Mouse (Mus musculus): Measurements from ENCODE around the gene AI464131. TPM values are rescaled to one million over a fixed set of nuclear protein-coding genes. Genes with fewer than 3 reads are reported as not detected.
"Not testable (repeated sequence)": the region's sequence is repeated elsewhere in the genome, so short reads cannot be mapped to it uniquely, and the experiment has no call there.

The AI464131 gene
- total RNA-seq, 2 experiments from 2014 or later: 16.9 to 20.6 TPM

DNA sequence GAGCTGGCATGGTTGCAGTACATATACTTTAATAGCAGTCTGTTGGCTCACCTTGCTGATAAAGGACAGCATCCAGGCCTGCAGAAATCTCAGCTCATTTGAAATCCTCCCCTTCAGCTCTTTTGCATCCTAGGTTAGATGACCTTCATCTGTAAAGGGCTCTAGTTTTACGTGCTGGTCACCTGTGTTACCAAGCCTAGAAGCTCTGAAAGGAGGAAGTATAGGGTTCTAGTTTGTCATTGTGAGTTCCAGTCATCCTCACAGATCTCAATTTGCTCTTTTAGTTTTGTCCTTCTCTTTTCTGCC lies 31.5 kb downstream of the AI464131 start:
- intact Hi-C loops (cut with DNase I): no loop called here
- no peak for DNase-seq

DNA sequence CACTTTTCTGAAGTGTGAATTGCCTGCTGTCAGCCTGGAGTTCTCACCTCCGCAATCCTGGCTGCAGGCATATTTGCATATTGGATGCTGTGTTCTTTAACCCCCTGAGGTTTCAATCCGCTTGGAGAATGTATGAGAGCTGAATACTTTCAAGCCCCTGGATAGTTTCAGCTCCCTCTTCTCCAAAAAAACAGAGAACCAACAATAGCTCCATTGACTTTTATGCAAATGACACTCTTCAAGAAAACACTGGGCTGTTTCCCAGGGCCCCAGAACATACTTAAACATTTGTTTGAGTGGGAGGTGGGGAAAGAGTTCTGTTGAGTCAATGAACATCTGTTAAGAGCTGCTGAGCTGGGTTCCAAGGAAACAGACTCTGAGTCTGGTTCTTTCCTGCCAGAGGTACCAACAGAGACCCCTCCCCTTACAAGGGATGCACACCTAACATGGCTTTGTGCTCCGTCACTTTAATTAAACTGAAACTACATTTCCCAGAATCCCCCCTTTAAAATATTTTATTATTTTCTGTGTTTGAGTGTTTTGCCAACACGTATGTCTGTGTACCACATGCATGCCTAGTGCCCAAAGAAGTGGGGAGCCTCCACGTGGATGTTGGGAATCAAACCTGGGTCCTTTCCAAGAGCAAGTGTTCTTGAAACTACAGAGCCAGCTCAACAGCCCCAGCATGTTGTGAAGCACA lies 32.0 kb downstream of the AI464131 start:
- DNase-seq: peak; percentile 34
- intact Hi-C loops (cut with DNase I): no loop called here

DNA sequence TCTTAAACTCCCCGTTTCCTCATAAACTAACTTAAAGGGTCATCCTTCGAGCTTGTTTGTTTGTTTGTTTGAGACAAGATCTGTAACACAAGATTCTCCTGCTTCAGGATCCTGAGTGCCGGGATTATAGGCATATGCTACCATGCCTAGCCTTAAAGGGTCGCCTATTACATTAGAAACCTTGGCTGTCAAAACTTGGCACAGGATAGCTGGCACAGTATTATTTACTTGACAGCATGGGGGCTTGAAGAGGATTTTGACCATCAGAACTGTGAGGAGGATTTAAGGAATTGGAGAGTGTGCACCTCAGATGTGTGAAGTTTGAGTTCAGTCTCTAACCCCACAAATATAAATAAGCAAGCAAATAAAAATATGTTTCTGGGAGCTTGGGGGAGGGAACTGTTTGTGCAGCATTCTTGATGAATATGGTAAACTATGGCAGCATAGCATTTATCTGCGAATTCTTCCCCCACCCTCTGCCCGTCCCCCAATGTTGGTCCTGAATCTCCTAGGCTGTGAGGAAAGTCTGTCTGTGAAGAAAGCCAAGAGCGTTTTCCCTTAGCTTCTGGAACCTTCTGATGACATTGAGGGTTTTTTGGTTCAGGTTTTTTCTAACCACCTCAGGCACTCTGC lies 32.7 kb downstream of the AI464131 start:
- peak; percentile 7 for DNase-seq
- intact Hi-C loops (cut with DNase I): no loop called here

DNA sequence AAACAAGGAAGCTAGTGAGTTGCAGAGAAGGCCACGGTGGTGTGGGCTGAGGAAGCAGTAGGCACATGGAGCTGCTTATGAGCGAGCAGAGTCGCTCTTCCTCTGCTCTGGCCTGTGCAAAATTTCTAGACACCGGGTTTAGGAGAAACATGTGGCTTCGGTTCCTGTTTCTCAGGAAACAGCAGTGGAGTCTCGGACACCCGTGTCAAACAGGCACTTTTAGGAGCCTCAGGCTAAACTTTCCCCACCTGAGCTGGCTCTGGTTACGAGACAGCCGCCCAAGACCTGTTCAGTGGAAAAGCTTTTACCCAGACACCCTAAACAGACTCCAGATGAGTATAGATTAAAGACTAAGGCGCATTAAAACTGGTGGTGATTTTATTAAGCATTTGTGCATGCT lies 33.7 kb downstream of the AI464131 start:
- intact Hi-C loops (cut with DNase I): loop anchor here (5.0 kb wide), 1 partner anchor 238 kb away; no protein-coding TSS in a partner anchor
- DNase-seq: no peak

DNA sequence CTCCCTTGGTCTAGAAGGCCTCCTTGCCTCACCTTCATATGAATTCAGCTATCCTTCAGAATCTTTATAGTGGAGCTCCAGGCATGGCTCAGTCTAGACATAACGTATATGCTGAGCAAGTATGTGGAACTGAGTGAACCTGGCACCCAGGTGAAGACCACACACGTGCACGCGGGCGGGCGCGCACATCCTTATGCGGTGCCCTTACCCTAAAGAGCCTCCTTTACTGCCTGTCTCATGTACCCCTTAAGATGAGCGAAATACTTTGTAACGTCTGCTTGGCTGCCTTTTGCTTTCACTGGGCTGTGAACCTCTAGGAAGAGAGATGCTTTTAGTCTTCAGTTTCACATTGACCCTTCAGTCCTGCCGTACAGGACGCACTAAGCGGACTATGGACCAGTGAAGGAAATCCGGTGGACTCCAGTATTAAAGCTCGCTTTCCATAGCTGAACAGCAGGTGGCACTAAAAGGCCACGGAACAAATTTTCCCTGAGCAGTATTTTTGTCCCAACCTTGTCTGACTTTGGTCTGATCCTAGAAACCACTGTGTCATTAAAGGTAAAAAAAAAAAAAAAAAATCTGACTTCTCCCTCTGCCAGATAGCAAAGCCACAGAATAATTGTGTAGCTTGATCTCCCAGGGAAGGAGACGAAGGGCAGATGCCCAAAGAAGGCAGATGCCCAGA lies 34.3 kb downstream of the AI464131 start:
- DNase-seq: peak; percentile 63
- intact Hi-C loops (cut with DNase I): loop anchor here (5.0 kb wide), 1 partner anchor 239 kb away; no protein-coding TSS in a partner anchor

DNA sequence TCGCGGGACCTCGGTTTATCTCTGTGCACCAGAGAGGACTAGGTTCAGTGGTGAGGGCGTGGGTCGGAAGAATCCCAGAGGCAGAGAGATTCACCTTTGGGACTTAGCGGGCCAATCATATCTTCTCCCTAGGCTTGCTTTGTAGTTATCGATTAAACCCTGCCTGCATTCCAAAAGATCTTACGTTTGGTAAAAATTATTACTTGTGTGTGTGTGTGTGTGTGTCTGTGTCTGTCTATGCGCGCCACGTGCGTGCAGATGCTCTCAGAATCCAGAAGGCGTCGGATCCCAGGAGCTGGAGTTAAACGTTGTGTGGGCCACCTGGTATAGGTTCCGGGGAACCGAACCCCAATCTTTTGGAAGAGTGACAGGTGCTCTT lies 37.6 kb downstream of the AI464131 start:
- intact Hi-C loops (cut with DNase I): loop anchor here (5.0 kb wide), 1 partner anchor 242 kb away; no protein-coding TSS in a partner anchor
- no peak for DNase-seq

DNA sequence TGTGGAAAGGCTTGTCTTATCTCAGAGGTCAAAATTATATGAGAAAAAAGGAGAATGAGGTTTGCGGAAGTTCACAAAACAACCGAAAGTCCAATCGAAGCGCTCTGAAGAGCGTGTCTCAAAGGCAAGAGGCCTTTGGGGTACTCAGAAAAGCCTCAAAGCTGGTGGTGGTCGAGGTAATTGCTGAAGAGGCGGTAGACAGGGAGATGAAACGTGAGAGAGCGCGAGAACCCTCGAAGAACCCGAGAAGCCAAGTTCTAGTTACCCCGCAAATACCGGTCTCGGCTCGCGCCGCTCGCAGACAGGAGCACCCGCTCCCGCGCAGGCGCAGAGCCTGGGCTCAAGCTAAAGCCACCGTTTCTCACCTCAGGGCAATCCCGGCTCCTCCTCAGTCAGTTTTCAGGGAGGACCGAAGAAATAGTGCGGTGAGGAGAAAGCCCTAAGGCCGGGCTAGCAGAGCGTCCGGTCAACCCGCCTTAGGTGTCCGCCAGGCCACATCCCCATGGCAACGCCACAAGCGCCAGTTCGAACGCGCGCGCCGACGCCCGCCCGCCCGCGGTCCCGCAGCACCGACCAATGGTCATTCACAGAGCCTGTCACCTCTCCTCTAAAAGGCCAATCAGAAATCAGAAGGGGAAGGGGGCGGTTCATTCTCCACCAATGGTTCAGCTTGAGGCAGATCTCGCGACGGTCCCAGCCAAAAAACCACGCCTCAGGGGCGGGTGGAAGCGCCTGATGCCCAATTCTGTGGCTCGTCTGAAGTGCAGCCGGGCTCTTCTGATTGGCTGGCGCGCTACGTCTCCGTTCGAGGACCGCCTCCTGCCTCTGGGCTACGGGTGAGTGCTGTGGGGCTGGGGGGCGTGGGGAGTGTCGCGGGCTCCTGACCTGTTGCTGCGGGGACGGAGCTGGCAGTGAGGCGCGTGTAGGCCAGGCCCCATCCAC lies 38.3 kb downstream of the AI464131 start, which contains the start of the genes Kif24 and Nudt2:
Gene Kif24, minus strand, starts transcription at position 543 of the 942 bp plus-strand sequence.
Gene Nudt2, plus strand, starts transcription at position 807 of the 942 bp plus-strand sequence.
- DNase-seq: peak; percentile 99
- intact Hi-C loops (cut with DNase I): loop anchor here (5.0 kb wide), 1 partner anchor 243 kb away; no protein-coding TSS in a partner anchor

DNA sequence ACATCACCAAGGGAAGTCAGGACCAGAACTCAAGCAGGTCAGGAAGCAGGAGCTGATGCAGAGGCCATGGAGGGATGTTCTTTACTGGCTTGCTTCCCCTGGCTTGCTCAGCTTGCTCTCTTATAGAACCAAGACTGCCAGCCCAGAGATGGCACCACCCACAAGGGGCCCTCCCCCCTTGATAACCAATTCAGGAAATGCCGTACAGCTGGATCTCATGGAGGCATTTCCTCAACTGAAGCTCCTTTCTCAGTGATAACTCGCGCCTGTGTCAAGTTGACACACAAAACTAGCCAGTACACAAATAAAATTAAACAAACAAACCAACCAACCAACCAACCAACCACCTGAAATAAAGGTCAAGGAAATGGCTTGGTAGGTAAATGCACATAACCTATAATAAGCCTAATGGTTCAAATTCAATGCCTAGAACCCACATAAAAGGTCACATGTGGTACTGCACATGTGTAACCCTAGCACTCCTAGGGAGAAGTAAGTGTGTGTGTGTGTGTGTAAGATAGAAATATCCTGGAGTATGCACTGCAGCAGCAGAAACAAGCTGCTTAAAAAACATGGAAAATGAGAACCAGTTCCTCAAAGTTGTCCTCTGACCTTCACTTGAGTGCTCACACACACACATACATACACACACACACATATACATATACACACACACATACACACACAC lies 39.7 kb downstream of the AI464131 start:
- DNase-seq; intact Hi-C loops (cut with DNase I): not testable (repeated sequence)

DNA sequence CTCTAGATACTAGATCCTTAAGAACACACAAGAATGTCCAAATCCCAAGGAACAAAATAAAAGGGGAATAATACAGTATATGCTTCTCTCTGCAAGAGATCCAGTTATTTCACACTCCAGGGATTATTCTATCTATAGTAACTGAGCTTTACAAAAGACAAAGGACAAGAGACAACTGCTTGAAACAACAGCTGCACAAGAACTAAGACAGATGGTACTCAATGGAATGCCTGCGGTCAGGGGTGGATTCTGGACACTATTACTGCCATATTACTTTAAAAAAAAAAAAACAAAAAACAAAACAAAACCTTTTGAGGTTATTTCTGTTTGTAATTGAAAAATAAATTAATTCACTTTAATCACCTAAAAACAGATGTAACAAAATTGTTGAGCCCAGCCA lies 42.2 kb downstream of the AI464131 start:
- no peak for DNase-seq
- intact Hi-C loops (cut with DNase I): no loop called here

DNA sequence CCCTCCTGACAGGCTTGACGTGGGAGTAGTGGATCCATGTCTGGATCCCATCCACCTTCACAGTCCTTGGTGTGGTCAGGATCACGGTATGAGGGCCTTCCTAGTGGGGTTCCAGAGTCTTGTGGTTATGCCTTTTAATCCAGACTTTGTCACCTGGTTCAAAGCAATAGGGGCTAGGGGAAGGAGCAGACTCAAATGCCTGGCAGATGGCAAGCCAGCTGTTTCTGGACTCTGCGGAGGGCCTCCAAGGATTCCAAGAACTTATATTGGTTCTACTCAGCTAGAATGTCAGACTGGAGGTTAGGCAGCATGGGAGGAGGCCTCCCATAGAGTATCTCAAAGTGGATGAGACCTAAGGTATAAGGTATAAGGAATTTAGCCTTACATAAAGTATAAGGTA lies 55.3 kb downstream of the AI464131 start:
- DNase-seq: no peak
- intact Hi-C loops (cut with DNase I): no loop called here

Other genes starting within 250 kb of the AI464131 start
- 10 to 100 TPM; 77.8 to 78.2 TPM for gene Ubap2, start 227.9 kb downstream of the AI464131 start, total RNA-seq (2021)
- gene Dcaf12, start 188.2 kb downstream of the AI464131 start, total RNA-seq (2021): 10 to 100 TPM; 56.7 to 57.5 TPM
- 10 to 100 TPM; 33.5 to 43.3 TPM for gene Ubap1, start 154.1 kb downstream of the AI464131 start, total RNA-seq (2021)
- 1 to 10 TPM; 2.9 to 4.3 TPM for gene Kif24, start 38.2 kb downstream of the AI464131 start, total RNA-seq (2021)
- 10 to 100 TPM; 61.4 to 62.0 TPM for gene Nudt2, start 37.9 kb downstream of the AI464131 start, total RNA-seq (2021)
- gene 1110017D15Rik, start 14.3 kb upstream of the AI464131 start, total RNA-seq (2021): 10 to 100 TPM; 11.6 to 12.8 TPM
- 100 to 1,000 TPM; 146 to 159 TPM for gene Fam219a, start 66.5 kb upstream of the AI464131 start, total RNA-seq (2021)
- 1 to 10 TPM; 2.1 to 3.7 TPM for gene Dnaic1, start 66.7 kb upstream of the AI464131 start, total RNA-seq (2021)
- gene Enho, start 137.2 kb upstream of the AI464131 start, total RNA-seq (2021): 10 to 100 TPM; 70.3 to 78.4 TPM
- 10 to 100 TPM; 60.5 to 61.7 TPM for gene Cntfr, start 194.0 kb upstream of the AI464131 start, total RNA-seq (2021)
- 10 to 100 TPM; 17.8 to 20.7 TPM for gene Il11ra1, start 196.9 kb upstream of the AI464131 start, total RNA-seq (2021)
- 10 to 100 TPM; 32.2 to 34.5 TPM for gene Rpp25l, start 210.5 kb upstream of the AI464131 start, total RNA-seq (2021)
- gene Dctn3, start 220.1 kb upstream of the AI464131 start, total RNA-seq (2021): 100 to 1,000 TPM; 161 to 166 TPM
- under 1 TPM; 0.22 to 0.26 TPM for gene Arid3c, start 228.1 kb upstream of the AI464131 start, total RNA-seq (2021)